Mouse (Mus musculus): ENCODE measurements around the gene Gm11757. TPM values are rescaled to one million over a fixed set of nuclear protein-coding genes. Genes with fewer than 3 reads are reported as not detected.
"Not testable (repeated sequence)": the region's sequence is repeated elsewhere in the genome, so short reads cannot be mapped to it uniquely, and the experiment has no call there.

Gene Gm11757
- polyA plus RNA-seq (2012; rRNA removed) (not detected in 2 replicates), polyA plus RNA-seq (2014; fragmentation: Nextera tagmentation; extraction: Ambion mirVana) (not detected in 2 replicates)

DNA sequence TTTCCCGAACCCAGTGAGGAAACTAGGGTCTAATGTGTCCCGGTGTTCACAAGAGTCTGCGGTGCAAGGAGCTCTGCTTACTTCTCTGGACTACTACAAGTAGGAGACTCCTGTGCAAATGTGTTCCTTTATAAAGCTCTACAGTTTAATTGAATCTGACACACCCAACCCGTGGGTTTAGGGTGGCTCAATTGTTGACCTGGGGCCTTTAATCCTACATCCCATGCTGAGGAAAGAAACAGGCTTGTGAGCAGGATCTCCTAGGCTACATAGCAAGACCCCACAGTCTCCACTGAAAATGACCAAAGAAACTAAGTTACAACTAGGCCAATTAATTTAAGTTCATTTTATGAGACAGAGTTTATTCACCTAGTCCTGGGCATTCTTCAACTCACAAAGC is at the start of gene Gm11757:
Gene Gm11757, minus strand, starts transcription at position 101 of the 400 bp plus-strand sequence.
- not testable (repeated sequence) for H3K4me3 ChIP-seq (replicated peaks; ENCODE audit: low read length); H3K27me3 ChIP-seq (ENCODE audit: control insufficient read depth, insufficient read depth, low read length); H3K4me2 ChIP-seq (replicated peaks; ENCODE audit: low read depth, low read length, severe bottlenecking); H3K27ac ChIP-seq (replicated peaks; ENCODE audit: low read depth, low read length); H3K9ac ChIP-seq (ENCODE audit: low read depth, low read length, severe bottlenecking); H3K4me1 ChIP-seq (ENCODE audit: control insufficient read depth, insufficient read depth, low read length); ATAC-seq (ENCODE audit: low FRiP score, low read depth); H3K9me3 ChIP-seq (ENCODE audit: control insufficient read depth, low read length); DNase-seq (ENCODE audit: low spot score); H3K36me3 ChIP-seq (ENCODE audit: control insufficient read depth, insufficient read depth, low read length)
- no CpG with 5 or more reads among the region's 4 CpGs for WGBS

- ATAC-seq (ENCODE audit: low FRiP score, low read depth); H3K4me2 ChIP-seq (replicated peaks; ENCODE audit: low read depth, low read length, severe bottlenecking); H3K27ac ChIP-seq (replicated peaks; ENCODE audit: low read depth, low read length); H3K9me3 ChIP-seq (ENCODE audit: control insufficient read depth, low read length); DNase-seq (ENCODE audit: low spot score); H3K4me1 ChIP-seq (ENCODE audit: control insufficient read depth, insufficient read depth, low read length); H3K4me3 ChIP-seq (replicated peaks; ENCODE audit: low read length); H3K27me3 ChIP-seq (ENCODE audit: control insufficient read depth, insufficient read depth, low read length); H3K36me3 ChIP-seq (ENCODE audit: control insufficient read depth, insufficient read depth, low read length); H3K9ac ChIP-seq (ENCODE audit: low read depth, low read length, severe bottlenecking): not testable (repeated sequence)
- 82% methylated on average over 6 of the region's 6 CpGs for WGBS
Measured at GRCm38 (mm10) chr4:73920660-73921059, 29.7 kb upstream of the Gm11757 start, which contains the start of gene Gm11756. TSS of gene Gm11756 (minus strand) at chr4:73920760.

- H3K4me1 ChIP-seq (ENCODE audit: control insufficient read depth, insufficient read depth, low read length); H3K9ac ChIP-seq (ENCODE audit: low read depth, low read length, severe bottlenecking); ATAC-seq (ENCODE audit: low FRiP score, low read depth); H3K27ac ChIP-seq (replicated peaks; ENCODE audit: low read depth, low read length); H3K4me2 ChIP-seq (replicated peaks; ENCODE audit: low read depth, low read length, severe bottlenecking); DNase-seq (ENCODE audit: low spot score); H3K4me3 ChIP-seq (replicated peaks; ENCODE audit: low read length); H3K27me3 ChIP-seq (ENCODE audit: control insufficient read depth, insufficient read depth, low read length); H3K9me3 ChIP-seq (ENCODE audit: control insufficient read depth, low read length); H3K36me3 ChIP-seq (ENCODE audit: control insufficient read depth, insufficient read depth, low read length): not testable (repeated sequence)
- no CpG with 5 or more reads among the region's 4 CpGs for WGBS
Measured at GRCm38 (mm10) chr4:73905853-73906252, 14.9 kb upstream of the Gm11757 start, which contains the start of gene Gm13871. TSS of gene Gm13871 (minus strand) at chr4:73905953.

GRCm38 (mm10) chr4:73876166-73876565 is 14.7 kb downstream of the Gm11757 start, which contains the start of gene Gm11758:
TSS of gene Gm11758 (minus strand) at chr4:73876266.
- not testable (repeated sequence) for H3K4me1 ChIP-seq (ENCODE audit: control insufficient read depth, insufficient read depth, low read length); H3K27me3 ChIP-seq (ENCODE audit: control insufficient read depth, insufficient read depth, low read length); H3K36me3 ChIP-seq (ENCODE audit: control insufficient read depth, insufficient read depth, low read length); ATAC-seq (ENCODE audit: low FRiP score, low read depth); H3K4me2 ChIP-seq (replicated peaks; ENCODE audit: low read depth, low read length, severe bottlenecking); H3K4me3 ChIP-seq (replicated peaks; ENCODE audit: low read length); H3K27ac ChIP-seq (replicated peaks; ENCODE audit: low read depth, low read length); H3K9me3 ChIP-seq (ENCODE audit: control insufficient read depth, low read length); H3K9ac ChIP-seq (ENCODE audit: low read depth, low read length, severe bottlenecking); DNase-seq (ENCODE audit: low spot score)
- WGBS = no CpG with 5 or more reads among the region's 4 CpGs

Other genes with a start within 250 kb of the Gm11757 start
- not detected in 2 replicates for gene Gm11239, start 222.8 kb downstream of the Gm11757 start, polyA plus RNA-seq (2012; rRNA removed)
- 0.18 TPM in 1 of 2 replicates, not detected in the other for gene Gm11239, start 222.8 kb downstream of the Gm11757 start, polyA plus RNA-seq (2014; fragmentation: Nextera tagmentation; extraction: Ambion mirVana)
- not detected in 2 replicates for gene Gm428, start 207.6 kb downstream of the Gm11757 start, polyA plus RNA-seq (2012; rRNA removed)
- gene Gm428, start 207.6 kb downstream of the Gm11757 start, polyA plus RNA-seq (2014; fragmentation: Nextera tagmentation; extraction: Ambion mirVana) = not detected in 2 replicates
- 0.56 and 0.60 TPM in 2 replicates for gene Rasef, start 100.1 kb downstream of the Gm11757 start, polyA plus RNA-seq (2012; rRNA removed)
- 1.1 and 1.5 TPM in 2 replicates for gene Rasef, start 100.1 kb downstream of the Gm11757 start, polyA plus RNA-seq (2014; fragmentation: Nextera tagmentation; extraction: Ambion mirVana)
- not detected in 2 replicates for gene Gm11758, start 14.8 kb downstream of the Gm11757 start, polyA plus RNA-seq (2012; rRNA removed)
- not detected in 2 replicates for gene Gm11758, start 14.8 kb downstream of the Gm11757 start, polyA plus RNA-seq (2014; fragmentation: Nextera tagmentation; extraction: Ambion mirVana)
- gene Gm13871, start 14.8 kb upstream of the Gm11757 start, polyA plus RNA-seq (2012; rRNA removed) = not detected in 2 replicates
- not detected in 2 replicates for gene Gm13871, start 14.8 kb upstream of the Gm11757 start, polyA plus RNA-seq (2014; fragmentation: Nextera tagmentation; extraction: Ambion mirVana)
- 0.37 and 0.49 TPM in 2 replicates for gene Gm11756, start 29.6 kb upstream of the Gm11757 start, polyA plus RNA-seq (2012; rRNA removed)
- 0.15 and 0.28 TPM in 2 replicates for gene Gm11756, start 29.6 kb upstream of the Gm11757 start, polyA plus RNA-seq (2014; fragmentation: Nextera tagmentation; extraction: Ambion mirVana)
- gene 2310002L09Rik, start 59.7 kb upstream of the Gm11757 start, polyA plus RNA-seq (2012; rRNA removed) = 2.7 and 4.8 TPM in 2 replicates
- 5.8 and 10.5 TPM in 2 replicates for gene 2310002L09Rik, start 59.7 kb upstream of the Gm11757 start, polyA plus RNA-seq (2014; fragmentation: Nextera tagmentation; extraction: Ambion mirVana)
- 0.93 and 1.1 TPM in 2 replicates for gene Frmd3, start 122.3 kb upstream of the Gm11757 start, polyA plus RNA-seq (2012; rRNA removed)
- 2.4 and 3.1 TPM in 2 replicates for gene Frmd3, start 122.3 kb upstream of the Gm11757 start, polyA plus RNA-seq (2014; fragmentation: Nextera tagmentation; extraction: Ambion mirVana)